Mouse (Mus musculus): ENCODE measurements around the gene Cyp2d12. TPM values are rescaled to one million over a fixed set of nuclear protein-coding genes. Genes with fewer than 3 reads are reported as not detected.

Gene Cyp2d12
- polyA plus RNA-seq, 1 experiment from 2014 or later, result not detected

Other genes starting within 250 kb of the Cyp2d12 start
- 77.0 to 153 TPM (median 125 TPM) in 3 replicates for gene Naga, start 216.1 kb upstream of the Cyp2d12 start, polyA plus RNA-seq (2018)
- gene Pheta2, start 216.1 kb upstream of the Cyp2d12 start, polyA plus RNA-seq (2018), result 0.70 to 1.6 TPM (median 1.00 TPM) in 3 replicates
- 151 to 223 TPM (median 166 TPM) in 3 replicates for gene Smdt1, start 216.1 kb upstream of the Cyp2d12 start, polyA plus RNA-seq (2018)
- 111 to 200 TPM (median 159 TPM) in 3 replicates for gene Ndufa6, start 200.8 kb upstream of the Cyp2d12 start, polyA plus RNA-seq (2018)
- gene Cyp2d22, start 174.8 kb upstream of the Cyp2d12 start, polyA plus RNA-seq (2018), result not detected in 3 replicates
- not detected in 3 replicates for gene Cyp2d11, start 161.1 kb upstream of the Cyp2d12 start, polyA plus RNA-seq (2018)
- gene Cyp2d10, start 147.9 kb upstream of the Cyp2d12 start, polyA plus RNA-seq (2018), result not detected in 3 replicates
- not detected in 3 replicates for gene Cyp2d9, start 121.6 kb upstream of the Cyp2d12 start, polyA plus RNA-seq (2018)
- not detected in 3 replicates for gene Cyp2d34, start 65.9 kb downstream of the Cyp2d12 start, polyA plus RNA-seq (2018)
- gene Cyp2d40, start 209.1 kb downstream of the Cyp2d12 start, polyA plus RNA-seq (2018), result not detected in 3 replicates
- not detected in 3 replicates for gene Cyp2d26, start 239.2 kb downstream of the Cyp2d12 start, polyA plus RNA-seq (2018)